Mouse (Mus musculus): ENCODE measurements at regions not wholly inside any gene's neighbourhood (a gene's known extent, or its start where the extent isn't known, plus 50 kb on each side); places are given as distances from the start of the nearest gene placed in this dataset.
"Not testable (repeated sequence)": the region's sequence is repeated elsewhere in the genome, so short reads cannot be mapped to it uniquely, and the experiment has no call there.

- DNase-seq (ENCODE audit: low read depth, low spot score) = no peak
These were observed 1372.5 kb upstream of the Rag2 start for GRCm38 (mm10) chr2:100252006-100252405.

DNA sequence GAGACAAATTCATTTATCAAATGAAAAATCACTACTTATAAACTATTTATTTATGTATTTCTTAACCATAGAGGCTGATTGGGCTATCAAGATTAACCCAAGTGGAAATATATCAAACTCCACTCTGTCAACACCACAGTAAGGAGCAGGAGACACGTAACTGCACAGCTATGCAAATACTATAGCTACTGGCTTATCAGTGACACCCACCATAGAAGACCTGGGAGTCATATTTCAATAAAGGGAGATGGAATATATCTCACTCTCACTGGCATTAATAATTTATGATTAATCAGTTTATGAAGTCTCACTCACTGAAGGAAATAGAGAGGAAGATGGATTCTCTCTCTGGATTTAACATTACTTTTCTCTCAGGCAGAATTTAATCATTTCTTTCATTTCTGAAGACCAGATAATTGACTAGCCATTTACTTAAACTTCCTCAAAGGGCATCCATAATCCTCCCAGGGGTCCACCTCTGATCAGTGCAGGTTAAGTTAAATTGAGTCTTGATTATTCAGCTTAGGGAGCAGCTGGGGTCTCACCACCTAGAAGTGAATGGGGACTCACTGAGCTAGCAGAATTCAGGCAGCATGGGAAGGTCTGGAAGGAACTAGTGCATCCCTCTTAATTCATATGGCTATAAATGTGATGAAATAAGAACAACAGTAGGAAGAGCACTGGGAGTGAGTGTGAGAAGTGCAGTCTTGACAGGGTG is 1365.2 kb upstream of the Rag2 start:
- no peak for DNase-seq (ENCODE audit: low read depth, low spot score)

DNA sequence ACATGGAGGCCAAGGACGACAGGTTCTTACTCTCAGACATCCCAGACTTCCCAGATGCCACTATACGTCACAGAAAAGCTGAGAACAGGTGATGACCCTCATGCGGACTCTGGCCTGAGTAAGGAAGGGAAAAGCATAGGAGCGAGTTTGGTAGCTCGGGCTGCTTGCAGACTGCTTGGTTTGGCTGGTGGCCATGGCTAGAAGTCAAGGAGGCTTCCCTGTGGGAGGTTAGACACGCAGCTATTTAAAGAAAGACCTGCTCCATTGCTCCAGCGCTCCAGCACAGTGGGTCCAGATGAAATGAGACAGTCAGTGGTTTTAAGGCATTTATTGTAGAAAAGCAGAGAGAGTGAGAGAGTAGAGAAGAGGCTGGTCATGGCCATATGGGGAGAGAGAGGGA is 1318.0 kb upstream of the Rag2 start:
- no peak for DNase-seq (ENCODE audit: low read depth, low spot score)

DNA sequence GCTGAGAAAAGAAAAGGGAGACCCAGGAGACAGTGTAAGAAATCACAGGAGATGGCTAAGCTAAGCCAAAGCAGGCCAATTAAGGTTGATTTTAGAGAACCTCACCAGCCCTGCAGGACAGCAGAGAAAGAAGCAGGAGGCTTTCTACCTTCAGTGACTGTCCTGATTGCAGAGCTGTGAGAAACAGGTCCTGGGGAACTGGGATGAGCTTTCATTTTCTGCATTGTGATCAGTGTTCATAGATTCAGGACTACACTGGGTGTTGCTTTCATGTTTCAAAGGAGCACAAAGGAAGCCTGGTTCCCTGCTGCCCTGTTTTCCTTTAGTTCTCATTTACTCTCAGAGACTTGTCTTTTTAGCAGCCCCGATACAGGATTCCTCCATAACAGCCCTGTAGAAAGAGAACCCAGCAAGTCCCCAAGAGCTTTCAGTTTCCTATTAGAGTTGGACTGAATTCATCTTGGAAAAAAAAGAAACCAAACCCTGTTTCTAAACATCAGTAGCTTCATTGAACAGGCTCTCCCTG is 1311.7 kb upstream of the Rag2 start:
- peak; percentile 31 for DNase-seq (ENCODE audit: low read depth, low spot score)

DNA sequence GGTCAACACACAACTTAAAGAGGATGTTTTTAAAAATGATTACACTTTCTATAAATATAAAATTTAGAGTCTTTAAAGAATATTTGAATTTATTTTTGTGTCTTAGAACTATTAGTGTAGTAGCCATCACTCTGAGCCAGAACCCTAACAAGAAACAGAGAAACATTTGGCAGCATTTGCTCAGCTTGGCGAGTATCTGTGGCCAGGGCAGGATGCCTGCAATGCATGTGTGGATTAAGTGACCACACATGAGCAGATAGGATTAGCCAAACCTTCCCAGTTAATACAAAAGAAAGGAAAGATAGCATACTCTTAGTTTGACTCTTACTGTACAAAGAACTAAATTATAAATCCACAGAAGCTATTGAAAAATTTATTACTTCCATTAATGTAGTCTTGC is 1304.1 kb upstream of the Rag2 start:
- no peak for DNase-seq (ENCODE audit: low read depth, low spot score)

GRCm38 (mm10) chr2:100340713-100341112 is 1283.8 kb upstream of the Rag2 start:
- no peak for DNase-seq (ENCODE audit: low read depth, low spot score)

DNA sequence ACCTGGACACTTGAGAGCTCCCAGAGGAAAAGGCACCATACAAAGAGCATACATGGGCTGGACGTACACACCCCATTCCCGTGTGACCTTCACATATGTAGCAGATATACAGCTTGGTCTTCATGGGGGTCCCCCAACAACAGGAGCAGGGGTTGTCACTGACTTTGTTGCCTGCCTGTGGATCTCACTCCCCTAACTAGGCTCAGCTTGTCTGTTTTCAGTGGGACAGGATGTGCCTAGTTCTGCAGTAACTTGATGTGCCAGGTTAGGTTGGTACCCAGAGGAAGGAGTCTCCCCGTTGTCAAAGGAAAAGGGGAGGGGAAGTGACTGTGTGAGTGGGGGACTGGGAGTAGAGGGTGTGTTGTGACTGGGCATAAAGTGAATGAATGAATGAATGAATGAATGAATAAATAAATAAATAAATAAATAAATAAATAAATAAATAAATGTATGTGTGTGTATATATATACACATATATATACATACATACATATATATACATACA is 1279.5 kb upstream of the Rag2 start:
- no peak for DNase-seq (ENCODE audit: low read depth, low spot score)

GRCm38 (mm10) chr2:100365616-100366015 is 1258.9 kb upstream of the Rag2 start:
- not testable (repeated sequence) for DNase-seq (ENCODE audit: low read depth, low spot score)

- no peak for DNase-seq (ENCODE audit: low read depth, low spot score)
These were observed 1224.7 kb upstream of the Rag2 start for GRCm38 (mm10) chr2:100399776-100400175.

DNA sequence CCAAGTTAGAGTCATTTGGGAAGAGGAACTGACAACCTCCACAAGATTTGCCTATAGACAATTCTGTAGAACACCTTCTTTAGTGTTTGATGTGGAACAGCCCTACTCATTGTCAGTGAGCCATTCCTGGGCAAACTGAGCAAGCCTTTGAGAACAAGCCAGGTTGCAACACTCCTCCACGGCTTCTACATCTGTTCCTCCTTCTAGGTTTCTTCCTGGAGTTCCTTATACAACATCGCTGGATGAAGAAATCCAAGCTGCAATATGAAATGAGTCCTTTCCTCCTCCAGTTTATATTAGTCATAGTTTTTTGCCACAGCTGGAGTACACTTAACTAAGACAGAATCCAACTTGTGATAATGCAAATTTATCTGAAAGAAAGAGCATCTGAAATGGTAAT is 1197.9 kb upstream of the Rag2 start:
- peak; percentile 47 for DNase-seq (ENCODE audit: low read depth, low spot score)

GRCm38 (mm10) chr2:100434991-100435390 is 1189.5 kb upstream of the Rag2 start:
- DNase-seq (ENCODE audit: low read depth, low spot score) = no peak

GRCm38 (mm10) chr2:100445868-100446267 is 1178.7 kb upstream of the Rag2 start:
- DNase-seq (ENCODE audit: low read depth, low spot score) = no peak

DNA sequence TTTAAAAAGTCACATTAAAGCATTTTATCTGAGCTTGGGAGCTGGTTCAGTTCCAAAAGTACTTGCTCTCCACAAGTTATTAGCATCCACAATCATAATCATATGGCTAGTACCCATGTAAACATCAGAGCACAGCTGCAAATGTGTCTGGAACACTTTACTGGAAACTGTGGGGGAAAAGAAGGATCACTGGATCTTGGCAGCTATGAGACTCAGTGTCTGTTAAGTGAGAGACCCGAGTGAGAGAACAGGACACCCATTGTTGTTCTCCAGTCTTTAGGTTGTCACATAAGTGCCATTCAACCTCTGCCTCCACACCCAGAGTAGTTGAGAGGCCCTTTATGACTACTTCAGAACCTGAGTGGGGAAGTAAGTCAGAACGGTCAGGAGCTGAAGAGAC is 1178.2 kb upstream of the Rag2 start:
- DNase-seq (ENCODE audit: low read depth, low spot score) = no peak

DNA sequence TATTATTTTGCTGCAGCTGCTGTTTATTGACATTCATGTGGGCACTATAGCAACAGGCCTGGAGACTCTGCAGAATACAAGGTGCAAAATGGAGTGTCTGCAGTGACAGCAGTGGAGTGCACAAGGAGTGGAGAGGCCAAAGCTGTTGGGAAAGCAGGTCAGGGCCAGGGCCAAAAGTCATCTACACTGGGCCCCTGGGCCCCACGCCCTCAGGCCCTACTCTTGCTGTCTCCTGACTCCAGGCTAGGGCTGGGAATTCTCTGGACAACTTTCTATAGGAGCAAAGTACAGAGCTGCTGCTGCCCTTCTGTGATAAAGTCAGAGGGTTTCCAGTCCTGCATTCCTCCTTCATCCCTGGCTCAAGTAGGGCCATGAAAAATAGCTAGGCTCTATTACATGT is 1164.9 kb upstream of the Rag2 start:
- not testable (repeated sequence) for DNase-seq (ENCODE audit: low read depth, low spot score)

DNA sequence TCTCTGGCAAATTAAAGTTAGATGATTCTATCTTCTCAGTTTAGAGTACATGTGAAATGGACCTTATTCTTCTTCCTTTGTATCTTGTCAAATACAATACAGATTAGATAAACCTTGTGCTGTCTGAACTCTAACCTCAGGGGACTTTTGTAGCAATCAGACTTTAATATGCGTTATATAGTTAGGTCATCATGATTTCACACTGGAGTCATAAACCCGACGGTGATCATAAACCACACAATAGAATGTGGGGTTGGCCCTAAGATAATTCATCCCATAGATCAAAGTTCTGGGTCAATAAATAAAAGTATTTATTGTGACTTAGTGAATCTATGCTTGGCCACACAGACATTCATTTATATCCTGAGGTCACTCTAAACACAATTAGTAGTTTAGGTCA is 1138.3 kb upstream of the Rag2 start:
- not testable (repeated sequence) for DNase-seq (ENCODE audit: low read depth, low spot score)

DNA sequence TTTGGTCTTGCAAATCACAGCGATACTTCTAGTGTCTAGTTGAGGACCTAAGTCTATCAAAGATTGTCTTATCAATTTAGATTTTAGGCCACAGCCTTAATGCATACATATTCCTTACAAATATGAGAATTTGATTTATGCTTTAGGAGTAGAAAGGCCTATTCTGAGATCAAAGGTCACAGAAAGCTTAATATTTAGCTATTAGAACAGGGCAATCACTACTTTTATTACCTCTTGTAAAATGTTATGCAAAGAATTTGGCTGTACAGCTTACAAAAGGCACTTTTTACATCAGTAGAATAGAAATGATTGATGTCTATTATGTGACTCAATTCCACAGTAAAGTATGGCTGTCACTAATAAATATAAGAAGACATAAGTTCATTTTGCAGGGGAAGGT is 1119.4 kb upstream of the Rag2 start:
- not testable (repeated sequence) for DNase-seq (ENCODE audit: low read depth, low spot score)
